Mouse (Mus musculus) G1E (cell line): ENCODE results near the gene Mettl27.

Experiments
- CTCF ChIP-seq: IDR thresholded peaks from 2 replicates; pipeline ENCODE4 v1.5.1; 2012; ENCODE audit warnings: low read depth, low read length, inconsistent platforms, mixed read lengths
- GATA1 ChIP-seq: IDR thresholded peaks from 2 replicates; pipeline ENCODE4 v1.6.1; 2012; ENCODE audit warnings: borderline replicate concordance, low read length, inconsistent platforms, mixed read lengths
- GATA2 ChIP-seq: IDR thresholded peaks from 2 replicates; pipeline ENCODE4 v1.6.1; 2012; ENCODE audit warnings: low read depth, low read length, inconsistent platforms, borderline replicate concordance
- POLR2AphosphoS5 ChIP-seq: IDR thresholded peaks from 2 replicates; pipeline ENCODE4 v1.6.1; 2012; ENCODE audit warnings: low read depth, low read length, inconsistent platforms; ENCODE audit not compliant: insufficient replicate concordance
- TAL1 ChIP-seq: conservative IDR thresholded peaks from 2 replicates; pipeline ENCODE4 v1.6.1; 2012; ENCODE audit warnings: low read depth, low read length, inconsistent platforms, mixed read lengths

GRCm38 (mm10) chr5:134967164-134967944, 35.2 kb downstream of the Mettl27 start:
- TF ChIP-seq CTCF = no peak
- TF ChIP-seq GATA1 = no peak
- TF ChIP-seq POLR2AphosphoS5 = no peak
- TF ChIP-seq TAL1 = no peak
- no peak for TF ChIP-seq GATA2
